Mouse (Mus musculus) layer of hippocampus, postnatal 25 days (tissue): ENCODE measurements around the gene Egr4. TPM values are rescaled to one million over a fixed set of nuclear protein-coding genes. Genes with fewer than 3 reads are reported as not detected.

Experiments used
- DNase-seq, 2 experiments: peaks; one replicate each; pipeline ENCODE4 v3.0.0; 2022; ENCODE audit warnings: mixed read lengths in 2 of 2, low spot score in 1 of 2; ENCODE audit errors: extremely low spot score in 1 of 2
- total RNA-seq, 2 experiments: library from RNA; stranded (reverse); gene quantifications; 2 replicates each; pipeline ENCODE4 v1.2.3; 2021

Egr4 gene
- total RNA-seq: 10 to 100 TPM; 26.8 to 28.1 TPM

- peak; percentile 78 to 86 for DNase-seq
These were observed at the start of gene Egr4 for GRCm38 (mm10) chr6:85513531-85513910. Gene Egr4, minus strand, starts transcription at chr6:85513589.

GRCm38 (mm10) chr6:85562374-85562773, 49.0 kb upstream of the Egr4 start:
- no peak for DNase-seq

GRCm38 (mm10) chr6:85547642-85548041, 34.3 kb upstream of the Egr4 start:
- DNase-seq: no peak

GRCm38 (mm10) chr6:85544251-85544881, 31.0 kb upstream of the Egr4 start:
- DNase-seq: peak; percentile 23 to 30

DNA sequence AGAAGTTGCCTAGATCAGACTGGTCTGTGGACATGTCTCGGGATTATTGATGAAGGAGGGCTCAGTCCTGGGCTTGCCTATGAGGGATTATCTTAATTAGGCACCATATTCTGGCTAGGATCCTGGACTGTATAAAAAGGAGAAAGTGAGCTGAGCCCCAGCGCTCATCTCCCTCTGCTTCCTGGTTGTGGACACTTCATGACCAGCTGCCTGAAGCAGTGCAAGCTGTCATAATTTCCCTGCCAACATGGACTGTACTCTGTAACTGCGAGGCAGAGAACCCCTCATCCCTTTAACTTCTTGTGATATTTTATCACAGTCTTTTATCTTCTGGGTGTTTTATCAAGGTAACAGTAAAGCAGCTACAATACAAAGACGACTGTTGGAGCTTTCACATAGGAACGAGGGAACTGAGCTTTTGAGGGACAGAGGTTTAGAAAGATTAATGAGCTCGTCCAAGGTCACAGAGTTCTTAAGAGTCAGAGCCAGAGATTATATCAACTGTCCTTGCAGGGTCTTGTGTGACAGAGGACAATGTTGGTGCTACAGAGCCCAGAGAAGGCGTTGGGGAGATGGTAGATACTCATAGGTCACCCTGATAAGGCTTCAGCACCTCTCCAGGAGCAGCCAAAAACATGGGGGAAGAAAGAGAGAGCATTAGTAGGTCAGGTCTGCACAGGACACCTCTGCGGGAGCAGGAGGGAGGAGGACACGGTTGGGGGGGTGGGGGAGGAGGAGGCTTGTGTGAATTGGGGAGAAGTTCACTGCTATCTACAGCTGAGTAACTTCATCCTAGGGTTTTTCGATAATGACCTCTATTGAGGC, 30.2 kb upstream of the Egr4 start:
- no peak for DNase-seq

DNA sequence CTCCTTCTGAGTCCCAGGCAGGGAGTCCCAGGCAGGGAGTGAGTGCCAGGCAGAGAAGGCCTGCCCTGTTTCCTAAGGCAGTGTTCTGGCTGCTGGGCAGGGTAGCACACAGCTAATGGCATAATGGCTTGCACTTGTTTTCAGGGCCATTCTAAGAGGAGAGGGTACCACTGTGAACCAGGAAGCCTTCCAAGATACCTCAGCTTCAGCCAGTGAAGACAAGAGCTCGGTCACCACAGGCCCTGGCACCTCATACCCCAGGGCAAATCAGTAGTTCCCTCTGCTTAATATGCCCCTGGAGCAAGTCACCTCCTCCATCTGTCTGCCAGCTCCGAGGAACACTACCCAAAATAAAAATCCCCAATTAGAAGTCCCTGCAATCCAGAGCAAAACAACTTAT, 9.4 kb upstream of the Egr4 start:
- DNase-seq: no peak

GRCm38 (mm10) chr6:85522026-85522425, 8.6 kb upstream of the Egr4 start:
- no peak for DNase-seq

DNA sequence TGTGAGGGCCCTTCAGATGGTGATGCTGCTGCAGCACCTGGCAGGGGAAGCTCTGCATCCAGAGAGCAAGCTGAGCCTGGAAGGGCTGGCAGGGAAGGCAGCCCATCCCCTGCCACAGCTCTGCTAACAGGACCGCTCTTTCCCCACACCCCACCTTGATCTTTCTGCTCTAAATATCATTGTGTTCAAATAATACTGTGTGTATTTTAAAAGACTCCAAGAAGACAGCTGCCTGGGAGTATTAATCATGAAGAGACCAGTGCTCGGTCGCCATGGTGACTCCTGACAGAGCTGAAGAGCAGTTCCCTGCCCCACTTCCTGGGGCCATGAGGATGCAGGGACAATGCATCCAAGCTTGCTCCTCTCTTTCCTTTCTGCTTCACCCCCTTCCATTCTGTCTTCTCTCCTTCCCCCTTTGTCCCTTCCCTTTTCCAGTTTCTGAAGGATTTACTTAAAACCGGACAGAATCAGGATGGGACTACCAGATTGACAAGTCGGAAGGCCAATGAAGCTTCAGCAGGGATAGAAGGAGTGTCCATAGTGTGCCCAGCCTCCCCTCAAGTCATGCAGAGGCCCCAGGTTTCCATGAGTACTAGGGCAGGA, 4.8 kb upstream of the Egr4 start:
- peak in 1 of 2 experiments; percentile 24 for DNase-seq

DNA sequence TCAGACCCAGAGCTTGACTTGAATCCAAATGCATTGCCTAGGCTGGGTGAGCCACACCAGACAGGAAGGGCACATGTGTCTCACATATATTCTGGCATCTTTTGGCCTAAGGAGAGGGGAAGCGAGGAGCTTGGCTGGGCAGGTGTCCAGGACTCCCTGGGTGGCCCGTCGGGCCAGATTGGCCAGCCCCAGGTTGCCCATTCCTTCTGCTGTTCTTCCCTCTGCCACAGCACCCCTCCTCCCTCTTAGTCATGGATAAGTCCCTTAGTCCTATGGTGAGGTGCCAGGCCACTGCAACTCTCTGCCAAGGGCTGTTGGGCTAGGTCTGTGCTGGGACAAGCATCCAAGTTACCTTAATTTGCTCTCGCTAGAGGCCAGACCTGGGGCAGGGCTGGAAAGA, 2.6 kb upstream of the Egr4 start:
- DNase-seq: no peak

- peak; percentile 20 to 48 for DNase-seq
These were observed 535 bp downstream of the Egr4 start for GRCm38 (mm10) chr6:85512577-85513530.

- DNase-seq: no peak
These were observed 1.3 kb downstream of the Egr4 start for GRCm38 (mm10) chr6:85512056-85512440.

- DNase-seq: peak in 1 of 2 experiments; percentile 35
These were observed 1.9 kb downstream of the Egr4 start for GRCm38 (mm10) chr6:85511286-85512055.

DNA sequence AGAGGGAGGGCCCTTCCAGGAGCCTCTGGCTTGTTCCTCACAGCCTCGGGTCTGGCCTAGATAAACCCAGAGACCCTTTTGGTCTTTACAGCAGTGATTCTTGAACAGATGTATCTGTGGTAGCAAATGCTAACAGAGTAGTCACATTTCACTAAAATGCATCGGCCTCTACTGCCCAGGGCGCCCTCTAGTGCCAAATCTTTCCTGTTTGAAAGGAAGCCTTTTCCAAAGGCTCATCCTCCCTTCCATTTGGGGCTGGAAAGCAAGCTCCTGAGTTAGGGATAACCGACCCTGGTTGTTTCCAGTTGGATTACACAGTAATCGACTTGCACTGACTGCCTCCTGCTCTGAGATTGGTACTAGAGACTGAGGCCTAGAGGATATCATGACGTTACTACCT, 2.9 kb downstream of the Egr4 start:
- peak; percentile 53 to 89 for DNase-seq

GRCm38 (mm10) chr6:85508602-85509001, 4.8 kb downstream of the Egr4 start:
- DNase-seq: no peak

DNA sequence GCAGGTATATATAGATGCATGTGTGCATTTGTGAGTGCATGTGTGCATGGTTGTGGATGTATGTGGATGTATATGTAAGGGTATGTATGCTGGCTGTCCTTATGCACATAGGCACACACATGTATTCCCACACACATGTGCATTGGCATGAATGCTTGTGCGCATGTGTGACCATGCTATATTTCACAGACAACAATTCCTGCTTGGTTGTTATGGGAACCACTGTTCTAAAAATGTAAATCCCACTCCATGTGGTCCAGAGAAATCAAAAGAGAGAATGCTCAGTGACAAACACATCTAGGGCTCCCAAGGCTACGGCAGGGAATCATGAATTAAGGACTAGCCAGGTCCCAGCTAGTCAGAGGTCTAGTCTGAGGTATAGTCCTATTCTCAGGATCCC, 8.5 kb downstream of the Egr4 start:
- no peak for DNase-seq

GRCm38 (mm10) chr6:85502911-85503250, 10.5 kb downstream of the Egr4 start, which contains the start of gene Fbxo41:
Gene Fbxo41, minus strand, starts transcription at chr6:85502994.
- DNase-seq: peak in 1 of 2 experiments; percentile 62

DNA sequence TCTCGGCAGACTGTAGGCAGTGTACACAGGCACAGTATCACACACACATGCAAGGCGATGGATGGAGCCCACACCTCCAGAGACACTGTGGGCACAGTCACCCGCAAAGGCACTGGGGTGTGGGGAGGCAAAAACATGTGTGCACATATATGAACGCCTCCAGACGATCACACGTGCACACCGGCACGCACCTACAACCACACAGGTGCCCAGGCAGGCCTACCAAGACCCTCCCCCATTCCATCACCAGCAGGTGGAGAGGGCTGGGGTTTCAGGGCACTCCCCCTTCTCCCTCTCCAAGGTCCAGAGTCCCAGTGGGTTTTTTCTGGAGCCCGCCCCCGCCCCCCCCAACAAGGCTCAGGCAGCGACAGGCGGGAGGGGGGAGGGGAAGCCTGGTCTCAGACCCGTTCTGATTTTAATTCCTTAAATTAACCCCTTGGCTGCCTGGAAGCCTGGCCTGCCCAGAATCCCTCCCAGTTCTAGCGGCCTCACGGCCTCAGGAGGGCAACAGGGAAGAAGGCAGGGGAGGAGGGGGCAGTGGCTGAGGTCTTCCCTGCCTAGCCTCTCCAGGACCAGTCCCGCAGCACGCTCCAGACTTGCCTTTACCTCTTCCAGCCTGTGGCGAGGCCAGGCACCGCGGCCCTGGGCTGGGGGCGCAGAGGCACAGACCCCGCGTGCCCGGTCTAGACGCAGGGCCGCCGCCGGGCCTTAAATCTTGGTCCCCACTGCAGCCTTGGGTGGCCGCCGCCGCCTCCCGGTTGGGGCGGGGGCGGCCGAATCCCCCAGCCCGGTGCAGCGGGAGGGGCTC, 11.1 kb downstream of the Egr4 start:
- DNase-seq: peak in 1 of 2 experiments; percentile 75

- DNase-seq: no peak
These were observed 11.8 kb downstream of the Egr4 start for GRCm38 (mm10) chr6:85501571-85502102.

- DNase-seq: no peak
These were observed 13.0 kb downstream of the Egr4 start for GRCm38 (mm10) chr6:85500416-85500815.
